Comparison of ENCODE assay signal across 13 mouse cellular contexts in genomic region chr13:114447213-114447612, GRCm38 (mm10).
"Had no signal": no experiment of that assay in that cellular context is flagged by ENCODE, and none has a peak within 500 bp of the region (broad histone marks: within the 10 kb centered on the region; RNA-seq: fewer than 3 reads in every experiment).

No protein-coding gene starts in this region.

- H3K27ac ChIP-seq: limb, embryonic 12.5 days; liver, embryonic 13.5 days; midbrain, embryonic 13.5 days; neural tube, embryonic 15.5 days had no signal

- ATAC-seq: midbrain, embryonic 13.5 days had no signal

- H3K36me3 ChIP-seq: limb, embryonic 12.5 days; neural tube, embryonic 15.5 days had no signal

- H3K4me2 ChIP-seq: limb, embryonic 12.5 days; liver, embryonic 13.5 days; midbrain, embryonic 13.5 days; neural tube, embryonic 15.5 days had no signal

- H3K27me3 ChIP-seq: limb, embryonic 12.5 days; liver, embryonic 13.5 days; midbrain, embryonic 13.5 days; neural tube, embryonic 15.5 days had no signal

- H3K4me1 ChIP-seq: limb, embryonic 12.5 days; liver, embryonic 13.5 days; midbrain, embryonic 13.5 days; neural tube, embryonic 15.5 days had no signal

- H3K9ac ChIP-seq: limb, embryonic 12.5 days; liver, embryonic 13.5 days; midbrain, embryonic 13.5 days; neural tube, embryonic 15.5 days had no signal

- H3K9me3 ChIP-seq: limb, embryonic 12.5 days; midbrain, embryonic 13.5 days; neural tube, embryonic 15.5 days had no signal

- H3K4me3 ChIP-seq: limb, embryonic 12.5 days; liver, embryonic 13.5 days; midbrain, embryonic 13.5 days; neural tube, embryonic 15.5 days had no signal

- DNase-seq: kidney, postnatal 36 days; layer of hippocampus, adult 9-11 months; layer of hippocampus, postnatal 36 days; liver; liver, embryonic 13.5 days; lung, adult 18-20 months; lung, postnatal 36 days; spleen, adult 18-20 months; thymus, adult 18-20 months; thymus, postnatal 14 days had no signal
